Mouse (Mus musculus): ENCODE data around the gene Syn3. TPM values are rescaled to one million over a fixed set of nuclear protein-coding genes. Genes with fewer than 3 reads are reported as not detected.

Gene Syn3
- polyA plus RNA-seq, 2 experiments = 1.9 to 2.0 TPM

DNA sequence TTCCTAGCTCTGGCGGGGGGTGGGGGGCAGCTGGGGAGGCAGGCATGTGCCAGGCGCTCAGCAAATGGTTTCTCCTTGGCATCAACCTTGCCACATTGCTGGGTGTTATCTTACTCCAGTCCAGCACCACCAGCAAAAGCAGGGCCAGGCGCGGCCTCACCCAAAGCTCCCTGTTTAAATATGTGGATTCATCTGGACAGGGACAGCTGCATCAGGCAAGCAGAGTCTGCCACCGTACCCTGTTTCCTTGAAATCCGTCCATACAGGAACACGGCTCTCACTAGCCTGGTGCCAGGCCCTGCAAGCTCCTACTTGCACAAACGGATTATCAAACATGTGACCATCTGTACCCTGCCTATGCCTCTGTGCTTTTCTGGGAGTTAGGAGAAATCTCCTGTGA, 177.5 kb downstream of the Syn3 start:
- no peaks in the 10 kb centered on the region for H3K36me3 ChIP-seq (ENCODE audit: control insufficient read depth, insufficient read depth, low read length)
- TF ChIP-seq POLR2A (IDR thresholded peaks at IDR 0.05; ENCODE audit: borderline replicate concordance, extremely low read depth, insufficient read depth, insufficient read length) = no peak
- no peak overlapping the region for H3K27ac ChIP-seq (replicated peaks; ENCODE audit: low read depth, low read length)
- H3K9me3 ChIP-seq (ENCODE audit: control insufficient read depth, low read length) = no peaks in the 10 kb centered on the region
- no peak overlapping the region for H3K4me3 ChIP-seq (replicated peaks; ENCODE audit: low read length)
- H3K4me2 ChIP-seq (replicated peaks; ENCODE audit: low read depth, low read length, severe bottlenecking) = no peak overlapping the region
- WGBS = 75% methylated on average over 8 of the region's 8 CpGs
- peaks cover 5% of the 10 kb centered on the region for H3K4me1 ChIP-seq (ENCODE audit: control insufficient read depth, insufficient read depth, low read length)
- H3K9ac ChIP-seq (ENCODE audit: low read depth, low read length, severe bottlenecking) = no peak overlapping the region
- DNase-seq (ENCODE audit: low spot score) (no peak), ATAC-seq (ENCODE audit: low FRiP score, low read depth) (no peak)
- H3K27me3 ChIP-seq (ENCODE audit: control insufficient read depth, insufficient read depth, low read length) = no peaks in the 10 kb centered on the region

DNA sequence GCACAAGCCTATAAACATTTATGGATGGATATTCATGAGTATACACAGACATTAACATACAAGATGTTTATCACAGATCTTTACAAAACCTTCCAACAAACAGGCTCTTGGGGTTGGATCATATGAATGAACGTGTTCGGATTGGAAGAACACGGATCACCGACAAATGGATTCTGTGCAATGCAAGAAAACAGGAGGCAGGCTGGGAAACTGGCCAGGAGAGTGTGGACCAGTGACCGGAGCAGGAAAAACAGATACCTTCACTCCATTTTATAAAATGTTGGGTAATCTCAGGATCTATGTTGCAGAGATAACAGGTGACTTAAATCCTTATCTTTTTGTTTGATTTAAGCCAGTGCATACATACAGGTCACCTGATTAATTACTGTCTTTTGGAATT, 178.5 kb downstream of the Syn3 start:
- no peaks in the 10 kb centered on the region for H3K9me3 ChIP-seq (ENCODE audit: control insufficient read depth, low read length)
- no peaks in the 10 kb centered on the region for H3K36me3 ChIP-seq (ENCODE audit: control insufficient read depth, insufficient read depth, low read length)
- H3K4me2 ChIP-seq (replicated peaks; ENCODE audit: low read depth, low read length, severe bottlenecking) = no peak overlapping the region
- no peak for TF ChIP-seq POLR2A (IDR thresholded peaks at IDR 0.05; ENCODE audit: borderline replicate concordance, extremely low read depth, insufficient read depth, insufficient read length)
- DNase-seq (ENCODE audit: low spot score) = no peak
- H3K9ac ChIP-seq (ENCODE audit: low read depth, low read length, severe bottlenecking) = no peak overlapping the region
- peaks cover 5% of the 10 kb centered on the region for H3K4me1 ChIP-seq (ENCODE audit: control insufficient read depth, insufficient read depth, low read length)
- no peak for ATAC-seq (ENCODE audit: low FRiP score, low read depth)
- no peak overlapping the region for H3K4me3 ChIP-seq (replicated peaks; ENCODE audit: low read length)
- 86% methylated on average over 5 of the region's 5 CpGs for WGBS
- no peak overlapping the region for H3K27ac ChIP-seq (replicated peaks; ENCODE audit: low read depth, low read length)
- no peaks in the 10 kb centered on the region for H3K27me3 ChIP-seq (ENCODE audit: control insufficient read depth, insufficient read depth, low read length)

DNA sequence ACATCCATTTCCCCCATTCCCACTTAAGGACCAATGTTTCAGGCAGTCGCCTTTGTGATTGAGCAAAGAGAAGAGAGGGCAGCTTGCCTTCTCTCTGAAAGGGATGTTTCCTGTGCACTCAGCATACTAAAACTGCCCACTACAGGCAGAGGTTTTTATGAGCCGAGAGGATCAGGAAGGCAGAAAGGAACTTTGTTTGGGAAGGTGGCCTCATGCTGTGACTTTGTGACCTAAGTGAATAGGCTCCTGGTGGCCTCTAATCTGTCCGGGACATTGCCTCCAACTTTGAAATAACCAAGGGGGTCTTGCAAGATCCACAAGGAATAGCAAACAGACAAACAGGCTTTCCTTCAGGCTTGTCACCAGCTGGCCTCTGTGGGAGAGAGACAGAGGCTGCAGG, 179.2 kb downstream of the Syn3 start:
- H3K4me3 ChIP-seq (replicated peaks; ENCODE audit: low read length) = no peak overlapping the region
- no peak for DNase-seq (ENCODE audit: low spot score)
- no peak for ATAC-seq (ENCODE audit: low FRiP score, low read depth)
- 25% methylated on average over 3 of the region's 3 CpGs for WGBS
- TF ChIP-seq POLR2A (IDR thresholded peaks at IDR 0.05; ENCODE audit: borderline replicate concordance, extremely low read depth, insufficient read depth, insufficient read length) = no peak
- H3K27ac ChIP-seq (replicated peaks; ENCODE audit: low read depth, low read length) = no peak overlapping the region
- no peak overlapping the region for H3K4me2 ChIP-seq (replicated peaks; ENCODE audit: low read depth, low read length, severe bottlenecking)
- H3K27me3 ChIP-seq (ENCODE audit: control insufficient read depth, insufficient read depth, low read length) = no peaks in the 10 kb centered on the region
- H3K36me3 ChIP-seq (ENCODE audit: control insufficient read depth, insufficient read depth, low read length) = no peaks in the 10 kb centered on the region; the same call in 1 of the 2 replicates
- H3K9ac ChIP-seq (ENCODE audit: low read depth, low read length, severe bottlenecking) = no peak overlapping the region
- H3K4me1 ChIP-seq (ENCODE audit: control insufficient read depth, insufficient read depth, low read length) = peaks cover 11% of the 10 kb centered on the region
- H3K9me3 ChIP-seq (ENCODE audit: control insufficient read depth, low read length) = no peaks in the 10 kb centered on the region

DNA sequence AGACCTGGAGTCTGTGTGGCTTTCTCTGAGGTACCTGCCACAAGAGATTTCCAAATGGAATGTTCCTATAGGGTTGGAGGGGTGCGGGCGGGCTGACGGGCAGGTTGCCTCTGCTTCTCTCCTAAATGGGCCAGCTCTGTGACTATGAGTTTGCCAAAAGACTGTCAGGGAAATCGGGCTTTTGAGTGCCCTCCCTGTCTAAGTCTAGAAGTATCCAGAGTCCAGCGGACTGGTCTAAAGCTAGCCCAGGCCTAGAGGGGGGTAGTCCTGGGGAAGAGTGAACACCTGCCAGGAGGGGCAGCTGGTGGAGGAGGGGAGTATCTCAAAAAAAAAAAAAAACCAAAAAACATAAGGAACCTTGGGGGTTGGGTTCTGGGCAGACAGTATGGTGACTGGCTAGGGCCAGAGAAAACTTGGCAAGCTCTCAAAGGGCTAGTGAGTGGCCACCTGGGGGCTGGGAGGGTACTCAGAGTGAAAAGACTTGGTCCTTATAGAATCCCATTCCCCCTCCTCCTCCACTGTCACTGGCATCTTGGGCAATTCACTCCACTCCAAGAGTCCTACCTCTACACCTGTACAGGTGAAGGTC, 180.1 kb downstream of the Syn3 start:
- no peak for TF ChIP-seq POLR2A (IDR thresholded peaks at IDR 0.05; ENCODE audit: borderline replicate concordance, extremely low read depth, insufficient read depth, insufficient read length)
- H3K4me1 ChIP-seq (ENCODE audit: control insufficient read depth, insufficient read depth, low read length) = peaks cover 16% of the 10 kb centered on the region

DNA sequence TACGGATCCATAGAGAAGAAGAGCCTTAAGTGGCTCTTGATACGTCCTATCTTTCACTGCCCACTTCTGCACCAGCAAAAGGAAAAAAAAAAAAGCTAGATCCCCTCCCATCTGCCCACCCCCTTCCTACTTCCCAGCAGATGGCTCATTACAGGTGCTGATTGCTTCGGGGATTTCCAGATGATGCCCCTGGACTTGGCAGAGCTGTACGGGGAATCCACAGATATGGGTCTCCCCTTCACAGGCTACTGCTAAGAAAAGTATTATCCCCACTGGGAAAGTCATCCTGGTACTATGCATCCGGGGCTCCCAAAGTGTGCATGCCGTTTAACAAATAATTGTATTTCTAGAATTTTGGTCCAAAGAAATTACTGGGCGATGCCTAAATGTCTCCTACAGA, 181.1 kb downstream of the Syn3 start:
- Histone ChIP-seq H3K36me3 (ENCODE audit: control insufficient read depth, insufficient read depth, low read length) (peaks cover 4% of the 10 kb centered on the region), H3K4me2 (replicated peaks; ENCODE audit: low read depth, low read length, severe bottlenecking) (no peak overlapping the region), H3K27me3 (ENCODE audit: control insufficient read depth, insufficient read depth, low read length) (no peaks in the 10 kb centered on the region), H3K4me1 (ENCODE audit: control insufficient read depth, insufficient read depth, low read length) (peaks cover 16% of the 10 kb centered on the region), H3K27ac (replicated peaks; ENCODE audit: low read depth, low read length) (no peak overlapping the region), H3K9me3 (ENCODE audit: control insufficient read depth, low read length) (no peaks in the 10 kb centered on the region), H3K4me3 (replicated peaks; ENCODE audit: low read length) (no peak overlapping the region), H3K9ac (ENCODE audit: low read depth, low read length, severe bottlenecking) (no peak overlapping the region)
- DNase-seq (ENCODE audit: low spot score) (no peak), ATAC-seq (ENCODE audit: low FRiP score, low read depth) (no peak)
- 76% methylated on average over 7 of the region's 7 CpGs for WGBS
- TF ChIP-seq POLR2A (IDR thresholded peaks at IDR 0.05; ENCODE audit: borderline replicate concordance, extremely low read depth, insufficient read depth, insufficient read length) = no peak

More for the DNA sequence above, 180.1 kb downstream of the Syn3 start:
- 87% methylated on average over 5 of the region's 5 CpGs for WGBS
- H3K27me3 ChIP-seq (ENCODE audit: control insufficient read depth, insufficient read depth, low read length) = no peaks in the 10 kb centered on the region
- H3K4me2 ChIP-seq (replicated peaks; ENCODE audit: low read depth, low read length, severe bottlenecking) = no peak overlapping the region
- H3K9ac ChIP-seq (ENCODE audit: low read depth, low read length, severe bottlenecking) = no peak overlapping the region
- ATAC-seq (ENCODE audit: low FRiP score, low read depth) = no peak
- H3K27ac ChIP-seq (replicated peaks; ENCODE audit: low read depth, low read length) = no peak overlapping the region
- DNase-seq (ENCODE audit: low spot score) = no peak
- no peaks in the 10 kb centered on the region for H3K9me3 ChIP-seq (ENCODE audit: control insufficient read depth, low read length)
- H3K4me3 ChIP-seq (replicated peaks; ENCODE audit: low read length) = no peak overlapping the region
- peaks cover 4% of the 10 kb centered on the region for H3K36me3 ChIP-seq (ENCODE audit: control insufficient read depth, insufficient read depth, low read length)
